Mouse (Mus musculus) frontal cortex, postnatal 36 days (tissue): ENCODE data around the gene Pnma3.
A peak's percentile ranks its signal among the peaks of the same experiment; 100 is the strongest.
"Not testable (repeated sequence)": the region's sequence is repeated elsewhere in the genome, so short reads cannot be mapped to it uniquely, and the experiment has no call there.

ENCODE experiments used
- DNase-seq, 2 experiments: peaks; one replicate each; pipeline ENCODE4 v3.0.0; 2022; ENCODE audit warnings: low spot score in 2 of 2

Pnma3 gene

DNA sequence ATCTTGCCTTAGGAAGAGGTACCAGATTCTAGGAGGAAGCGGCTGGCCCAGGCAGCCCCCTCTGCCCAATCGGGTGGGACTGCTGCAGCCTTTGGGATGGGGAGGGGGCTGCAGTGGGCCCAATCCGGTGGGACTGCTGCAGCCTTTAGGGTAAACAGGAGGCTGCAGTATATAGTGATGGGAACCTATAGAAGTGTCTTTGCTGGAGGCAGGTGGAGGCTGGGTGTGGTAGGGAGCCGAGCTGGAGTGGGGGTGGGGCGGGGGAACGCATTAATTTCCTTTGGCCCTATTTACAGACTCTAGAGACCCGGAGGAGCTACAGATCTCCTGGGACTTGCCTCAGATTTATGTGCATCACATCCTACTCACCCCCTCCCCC, at the start of gene Pnma3:
TSS of gene Pnma3 (plus strand) at position 373 of the 379 bp plus-strand sequence.
- no peak for DNase-seq

DNA sequence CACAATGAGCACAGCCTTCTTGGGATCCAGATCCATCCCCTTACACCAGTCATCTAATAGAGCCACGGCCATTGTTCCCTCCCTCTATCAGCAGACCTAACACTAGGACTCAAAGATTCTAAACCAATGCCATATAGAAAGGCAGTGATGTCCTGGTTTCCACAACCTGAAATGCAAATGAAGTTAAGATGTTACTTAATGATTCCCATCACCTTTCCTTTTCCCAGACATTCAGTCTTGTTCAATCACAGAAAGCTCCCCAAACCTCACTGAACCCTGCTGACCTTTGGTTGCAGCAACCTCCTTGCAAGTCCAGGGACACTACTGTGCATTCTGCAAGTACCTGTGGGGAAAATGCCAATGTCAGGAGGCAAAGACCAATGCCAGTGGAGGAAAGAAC, 27.6 kb upstream of the Pnma3 start, which contains the start of gene Pnma5:
TSS of gene Pnma5 (minus strand) at position 101 of the 400 bp plus-strand sequence.
- no peak for DNase-seq

DNA sequence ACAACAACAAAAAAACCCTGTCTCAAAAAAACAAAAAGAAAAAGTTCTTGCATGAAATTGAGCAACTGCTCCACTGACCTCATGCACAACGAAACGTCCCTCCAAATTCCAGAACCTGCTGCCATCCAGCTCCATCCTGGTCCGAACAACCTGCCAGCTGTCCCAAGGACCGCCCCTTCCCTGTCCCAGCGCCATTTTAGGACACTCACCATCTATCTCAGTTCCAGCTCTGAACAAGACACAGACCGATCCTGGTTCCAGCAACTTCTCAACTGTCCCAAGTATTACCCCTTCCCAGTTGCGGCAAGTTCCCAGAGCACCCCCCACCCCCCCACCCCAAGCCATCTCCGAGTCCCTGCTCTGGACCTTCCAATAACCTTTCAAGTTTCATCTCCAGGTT, 25.8 kb upstream of the Pnma3 start:
- no peak for DNase-seq

DNA sequence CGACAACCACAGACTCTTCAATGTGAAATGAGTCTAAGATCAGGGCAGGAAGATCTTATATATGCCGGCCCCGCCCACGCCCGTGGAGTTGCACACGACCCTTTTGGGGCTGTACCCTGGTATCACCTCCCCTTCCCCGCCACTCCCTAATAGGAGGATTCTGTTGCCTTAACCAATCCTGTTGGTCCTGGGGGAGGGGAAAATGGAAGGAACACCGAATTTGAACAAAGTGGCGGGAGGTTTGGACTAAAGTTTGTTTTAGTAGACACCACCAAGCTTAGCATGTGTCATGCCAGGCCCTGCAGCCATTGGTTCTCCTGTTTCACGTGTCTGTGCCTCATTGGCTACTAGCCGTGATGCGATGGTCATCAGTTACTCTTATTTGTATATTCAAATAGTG, 24.9 kb upstream of the Pnma3 start:
- no peak for DNase-seq

DNA sequence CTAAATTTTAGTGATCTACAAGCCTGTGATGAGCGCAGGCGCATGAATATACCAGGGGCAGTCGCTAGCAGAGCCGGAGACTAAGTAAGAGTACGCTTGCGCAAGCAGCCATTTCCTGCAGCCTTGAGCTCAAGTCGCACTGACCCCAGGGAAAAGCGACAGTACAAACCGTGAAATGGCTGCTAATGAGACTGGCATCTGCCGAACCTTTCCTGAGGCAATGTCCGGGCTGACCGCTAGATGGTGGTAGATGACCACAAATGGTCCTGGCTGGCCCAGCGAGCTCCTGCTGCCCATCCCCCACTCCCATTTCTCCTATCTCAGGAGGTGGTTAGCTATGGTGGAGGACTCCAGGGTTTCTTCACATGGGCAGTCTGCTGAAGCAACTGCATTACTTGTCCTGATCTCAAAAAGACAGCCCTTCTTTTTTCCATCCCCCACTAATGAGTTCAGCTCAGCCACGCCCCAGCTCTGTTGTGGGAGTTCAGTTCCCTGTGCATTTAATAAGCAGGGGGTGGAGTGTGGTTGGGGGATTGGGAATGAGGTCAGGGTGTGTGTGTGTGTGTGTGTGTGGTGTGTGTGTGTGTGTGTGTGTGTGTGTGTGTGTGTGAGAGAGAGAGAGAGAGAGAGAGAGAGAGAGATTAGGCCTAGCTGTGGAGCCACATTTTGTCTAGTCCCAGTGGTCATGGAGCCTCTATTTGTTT, 10.6 kb upstream of the Pnma3 start:
- DNase-seq, result peak; percentile 92 to 95

DNA sequence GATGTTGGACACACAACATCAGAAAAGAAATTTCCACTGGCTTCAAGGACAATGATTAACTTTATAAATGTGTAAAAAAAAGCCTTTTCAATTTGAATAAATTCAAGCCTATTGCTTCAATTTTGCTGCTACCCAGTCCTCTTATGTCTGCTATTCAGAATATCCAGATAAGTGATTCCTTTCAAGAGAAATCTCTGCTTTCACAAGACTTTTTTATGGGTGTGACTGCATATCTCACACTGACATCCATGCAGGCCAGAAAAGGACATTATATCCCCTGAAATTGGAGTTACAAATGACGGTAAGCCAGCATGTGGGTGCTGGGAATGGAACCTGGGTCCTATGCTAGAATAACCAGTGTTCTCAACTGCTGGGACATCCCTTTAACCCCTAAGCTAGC, 3.1 kb upstream of the Pnma3 start:
- DNase-seq, result no peak

DNA sequence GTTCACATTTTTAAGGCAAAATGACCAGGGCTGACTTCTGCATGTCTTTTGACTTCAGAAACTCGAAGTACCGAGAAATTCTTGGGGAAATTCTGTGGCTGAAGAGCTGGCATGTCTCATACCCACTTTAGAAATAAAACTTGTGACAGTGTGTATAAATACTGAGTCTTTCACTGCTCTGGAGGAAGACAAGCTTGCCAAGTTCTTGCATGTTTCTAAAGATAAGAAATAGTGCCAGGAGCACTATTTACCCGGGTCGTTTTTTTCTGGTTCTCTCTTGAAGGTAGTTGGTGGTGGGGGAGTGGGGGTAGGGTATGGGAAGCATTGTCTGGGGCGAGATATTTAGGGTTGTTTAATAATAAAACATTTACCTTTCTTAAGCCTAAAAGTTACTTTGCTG, 2.3 kb upstream of the Pnma3 start:
- DNase-seq, result no peak

DNA sequence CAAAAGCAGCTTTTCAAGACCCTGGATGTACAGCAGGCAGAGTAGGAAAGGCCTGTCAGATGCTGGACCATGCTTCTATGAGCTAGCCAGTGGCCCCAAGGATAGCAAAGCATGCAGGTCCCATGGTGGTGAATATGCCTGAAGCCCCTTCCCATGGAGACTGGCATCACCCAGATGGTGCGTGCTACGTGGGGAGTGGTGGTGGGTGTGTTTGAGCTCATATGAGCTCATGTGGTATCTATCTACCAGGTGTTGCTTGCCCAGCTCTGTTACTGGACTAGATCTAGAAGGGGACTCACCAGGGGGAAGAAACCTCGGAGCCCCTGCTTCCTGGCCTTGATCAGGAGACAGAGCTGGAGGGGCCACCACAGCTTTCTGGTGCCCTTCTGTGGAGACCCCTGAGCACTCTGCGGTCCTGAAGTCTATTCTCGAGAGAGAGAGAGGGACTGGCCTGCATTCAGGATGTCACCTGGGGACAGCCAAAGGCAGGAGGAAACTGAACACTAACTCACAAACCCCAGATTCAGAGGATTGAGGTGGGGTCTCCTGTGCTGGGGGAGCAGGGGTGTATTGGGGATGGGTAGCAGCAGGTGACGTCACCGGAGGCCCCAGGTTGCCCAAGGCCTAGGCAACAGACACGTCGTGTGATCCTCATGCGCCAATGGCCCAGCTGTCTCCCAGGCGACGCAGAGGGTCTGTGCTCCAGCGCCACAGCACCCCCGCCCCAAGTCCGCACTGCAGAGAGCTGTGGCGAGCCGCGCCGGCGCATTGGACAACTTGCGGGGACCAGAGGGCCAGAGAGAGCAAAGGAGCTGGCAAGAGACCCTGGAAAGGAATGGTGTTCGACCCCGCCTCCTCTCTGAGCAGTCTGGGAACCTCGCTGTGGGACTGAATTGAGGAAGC, 824 bp upstream of the Pnma3 start:
- DNase-seq, result peak; percentile 21 to 31

DNA sequence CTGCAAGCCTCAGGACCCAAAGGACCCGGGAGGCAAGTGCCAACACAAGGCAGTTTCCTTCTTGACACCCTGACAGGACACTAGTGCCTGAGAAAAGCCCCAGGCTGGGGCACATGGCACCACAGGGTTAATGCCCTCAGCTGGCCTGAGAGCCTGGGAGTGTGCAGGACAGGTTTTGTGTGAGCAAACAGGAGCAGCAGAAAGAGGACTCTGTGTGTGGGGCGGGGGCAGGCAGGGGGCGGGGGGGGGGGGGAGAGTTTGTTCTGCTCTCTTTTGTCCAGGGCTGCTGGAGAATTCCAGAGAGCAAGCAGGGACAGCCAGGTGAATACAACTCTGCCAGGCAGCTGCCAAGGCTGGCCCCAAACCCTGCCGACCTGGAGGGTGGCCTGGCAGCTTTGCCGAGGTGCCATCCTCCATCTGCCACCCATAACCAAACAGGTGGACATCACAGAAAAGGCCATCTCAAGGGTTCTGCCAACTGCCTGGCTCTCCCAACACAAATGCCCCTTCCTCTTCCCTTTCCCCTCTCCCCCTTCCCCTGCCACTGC, 2.3 kb downstream of the Pnma3 start:
- not testable (repeated sequence) for DNase-seq

DNA sequence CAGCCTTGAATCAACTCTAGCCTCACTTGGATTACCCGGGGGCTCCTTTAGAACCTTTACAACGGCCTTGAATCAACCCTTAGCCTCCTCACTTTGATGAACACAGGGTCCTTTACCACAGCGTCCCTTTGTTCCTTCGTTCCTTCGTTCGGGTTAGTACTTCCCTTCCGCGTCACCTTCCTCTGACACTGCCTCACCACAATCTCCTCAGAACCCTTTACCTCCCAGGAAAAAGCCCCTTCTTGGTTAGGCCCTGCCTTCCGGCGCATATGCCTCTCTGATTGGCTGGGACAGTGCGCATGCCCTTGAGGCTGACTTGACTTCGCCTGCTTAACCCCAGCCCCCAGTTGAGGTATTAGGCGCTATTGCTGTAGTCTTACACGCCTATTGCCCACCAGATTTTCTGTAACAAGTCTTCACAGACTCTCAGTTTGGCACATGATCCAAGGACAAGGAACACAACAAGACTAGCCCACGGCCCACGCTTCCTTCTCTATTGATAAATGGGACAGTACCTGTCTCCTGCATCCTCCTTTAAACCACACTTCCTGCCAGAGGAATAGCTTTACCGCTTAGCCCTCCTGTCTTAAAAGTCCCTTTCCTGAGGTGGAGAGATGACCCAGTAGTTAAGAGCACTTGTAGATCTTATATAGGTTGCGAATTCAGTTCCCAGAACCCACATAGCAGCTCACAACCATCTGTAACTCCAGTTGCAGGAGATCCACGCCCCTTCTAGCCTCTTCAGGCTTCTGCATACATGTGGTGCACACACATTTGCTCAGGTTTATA, 17.9 kb downstream of the Pnma3 start, which contains the start of gene Xlr4a:
TSS of gene Xlr4a (minus strand) at position 212 of the 789 bp plus-strand sequence.
- DNase-seq, result not testable (repeated sequence)

DNA sequence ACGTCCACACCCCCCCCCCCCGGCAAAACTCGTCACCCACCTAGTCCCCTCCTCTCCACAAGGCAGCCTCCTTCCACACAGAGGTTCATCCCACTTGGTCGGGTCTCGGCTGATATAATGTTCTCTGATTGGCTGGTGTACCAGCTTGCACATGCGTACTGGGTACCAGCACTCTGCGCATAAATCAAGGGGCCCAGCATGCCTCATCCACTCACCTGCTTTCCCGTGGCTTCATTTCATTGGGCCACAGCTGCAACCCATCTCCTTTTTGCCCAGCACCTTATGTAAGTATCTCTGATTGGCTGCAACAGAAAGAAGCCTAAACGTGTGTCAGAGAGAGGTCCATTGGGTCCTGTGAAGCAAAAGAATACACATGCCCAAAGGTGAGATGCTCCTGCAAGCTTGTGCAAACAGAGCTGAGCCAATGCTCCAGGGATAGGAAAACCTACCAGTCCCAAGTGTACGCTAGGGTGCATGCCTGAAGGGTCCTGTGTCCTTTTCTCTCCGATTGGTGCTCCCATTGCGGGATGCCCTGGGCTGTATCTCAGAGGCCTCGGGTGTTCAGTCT, 32.4 kb downstream of the Pnma3 start, which contains the start of gene Xlr3a:
TSS of gene Xlr3a (minus strand) at position 155 of the 568 bp plus-strand sequence.
- not testable (repeated sequence) for DNase-seq

DNA sequence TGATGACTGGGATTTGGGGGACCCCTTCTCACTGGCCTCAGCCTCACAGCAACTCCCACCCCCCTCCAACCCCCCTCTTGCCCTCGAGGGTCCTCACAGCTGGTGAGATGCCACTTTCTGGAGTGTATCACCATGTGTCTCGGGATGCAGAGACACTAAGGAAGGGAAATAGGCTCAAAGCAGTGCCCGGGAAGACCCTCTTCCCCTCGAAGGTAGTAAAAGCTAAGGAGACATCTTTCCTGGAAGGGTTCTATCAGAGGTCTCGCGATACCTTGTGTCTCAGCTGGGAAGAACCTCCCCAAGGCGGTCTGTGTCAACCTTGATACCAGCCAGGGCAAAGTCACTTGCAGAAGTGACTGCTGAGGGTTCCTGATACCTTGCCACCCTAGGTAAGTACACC, 52.2 kb downstream of the Pnma3 start, which contains the start of gene Gm14685:
TSS of gene Gm14685 (plus strand) at position 301 of the 400 bp plus-strand sequence.
- not testable (repeated sequence) for DNase-seq
